In the genomic region with DNA sequence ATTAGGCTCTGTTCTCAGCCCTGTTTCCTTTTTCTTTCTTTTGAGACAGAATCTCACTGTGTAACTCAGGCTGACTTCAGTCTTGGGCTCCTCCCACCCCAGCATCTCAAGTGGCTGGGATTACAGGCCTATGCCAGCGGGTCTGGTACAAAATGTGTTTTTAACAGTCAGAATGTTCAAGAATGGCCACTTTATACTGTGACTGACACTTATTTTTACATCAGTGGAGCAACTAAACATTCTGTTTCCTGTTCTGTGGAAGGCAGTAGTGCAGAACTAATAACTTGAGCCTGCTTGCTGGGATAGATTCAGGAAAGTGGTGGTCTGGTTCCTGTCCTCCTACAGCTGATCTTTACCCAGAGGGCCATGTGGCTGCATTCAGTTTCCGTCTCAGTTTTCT, we compare ENCODE assay signal across 12 mouse cellular contexts. TPM values are rescaled to one million over a fixed set of nuclear protein-coding genes. Genes with fewer than 3 reads are reported as not detected.
DNase-seq lines count a peak whose midpoint lies in the region; ATAC-seq lines count a peak whose summit lies in the region.
"Had no signal": no experiment of that assay in that cellular context is flagged by ENCODE, and none has a peak within 500 bp of the region (broad histone marks: within the 10 kb centered on the region; RNA-seq: fewer than 3 reads in every experiment).

No protein-coding gene starts in this region.

- H3K27me3 ChIP-seq in intestine, embryonic 14.5 days (replicated peaks; ENCODE audit: control insufficient read depth, insufficient read depth, low read length), result 0 out of 2 replicates have a peak, but pooled peaks cover 3% of the 10 kb centered on the region
- H3K27me3 ChIP-seq in intestine, embryonic 15.5 days (replicated peaks), result no peaks in the 10 kb centered on the region
- H3K27me3 ChIP-seq in midbrain, embryonic 12.5 days, result peaks cover 11% of the 10 kb centered on the region; the same call in 1 of the 2 replicates
- H3K27me3 ChIP-seq in midbrain, embryonic 15.5 days (replicated peaks), result no peaks in the 10 kb centered on the region
- H3K27me3 ChIP-seq in embryonic facial prominence, embryonic 14.5 days (replicated peaks; ENCODE audit: control insufficient read depth, insufficient read depth, low read length), result no peaks in the 10 kb centered on the region; the same call in 1 of the 2 replicates
- no peaks in the 10 kb centered on the region for H3K27me3 ChIP-seq in splenic B cell, adult 2 months (ENCODE audit: control insufficient read depth, insufficient read depth, low read length, poor library complexity, severe bottlenecking)
- H3K27me3 ChIP-seq: CH12.LX had no signal

- DNase-seq in intestine, embryonic 14.5 days (ENCODE audit: low spot score), result no peak
- DNase-seq in embryonic facial prominence, embryonic 14.5 days (ENCODE audit: low spot score), result peak; percentile 36
- peak; percentile 0 for DNase-seq in splenic B cell, adult 2 months (ENCODE audit: low read depth, low spot score)
- DNase-seq in adrenal gland, postnatal 4 days (ENCODE audit: low spot score in 2 of 2), result no peak
- no peak for DNase-seq in layer of hippocampus, postnatal 36 days
- DNase-seq: cerebellum, postnatal 10 days; gastrocnemius, postnatal 14 days; retina, postnatal 1 day had no signal

- no peak overlapping the region for H3K4me3 ChIP-seq in intestine, embryonic 14.5 days (ENCODE audit: low read depth, low read length)
- H3K4me3 ChIP-seq in intestine, embryonic 15.5 days (replicated peaks), result no peak overlapping the region
- H3K4me3 ChIP-seq in midbrain, embryonic 12.5 days, result no peak overlapping the region
- H3K4me3 ChIP-seq in midbrain, embryonic 15.5 days, result no peak overlapping the region
- H3K4me3 ChIP-seq in embryonic facial prominence, embryonic 14.5 days (ENCODE audit: low read depth, low read length), result no peak overlapping the region

- no peak for ATAC-seq in intestine, embryonic 14.5 days (replicated peaks; ENCODE audit: low FRiP score, low TSS enrichment, low read depth)
- ATAC-seq in intestine, embryonic 15.5 days, result no peak
- ATAC-seq in midbrain, embryonic 12.5 days (ENCODE audit: low FRiP score, low read depth), result 0 out of 2 replicates have a peak, but pooled peaks have one; percentile 47
- ATAC-seq in midbrain, embryonic 15.5 days (replicated peaks), result no peak
- ATAC-seq in embryonic facial prominence, embryonic 14.5 days (ENCODE audit: low read depth), result no peak

- H3K4me2 ChIP-seq in intestine, embryonic 14.5 days (ENCODE audit: low read length), result no peak overlapping the region
- no peak overlapping the region for H3K4me2 ChIP-seq in intestine, embryonic 15.5 days (replicated peaks)
- no peak overlapping the region for H3K4me2 ChIP-seq in midbrain, embryonic 12.5 days (replicated peaks)
- H3K4me2 ChIP-seq in midbrain, embryonic 15.5 days, result no peak overlapping the region
- H3K4me2 ChIP-seq in embryonic facial prominence, embryonic 14.5 days (ENCODE audit: low read depth, low read length), result no peak overlapping the region

- H3K36me3 ChIP-seq in intestine, embryonic 14.5 days (ENCODE audit: control insufficient read depth, insufficient read depth, low read length), result no peaks in the 10 kb centered on the region; the same call in 1 of the 2 replicates
- no peaks in the 10 kb centered on the region for H3K36me3 ChIP-seq in intestine, embryonic 15.5 days
- peaks cover 13% of the 10 kb centered on the region; the same call in 1 of the 2 replicates for H3K36me3 ChIP-seq in midbrain, embryonic 12.5 days
- H3K36me3 ChIP-seq in midbrain, embryonic 15.5 days (replicated peaks), result no peaks in the 10 kb centered on the region
- H3K36me3 ChIP-seq in embryonic facial prominence, embryonic 14.5 days (ENCODE audit: control insufficient read depth, insufficient read depth, low read length), result no peaks in the 10 kb centered on the region
- no peaks in the 10 kb centered on the region for H3K36me3 ChIP-seq in splenic B cell, adult 2 months (ENCODE audit: control insufficient read depth, insufficient read depth, low read length, poor library complexity, severe bottlenecking)

- 24% methylated on average over 2 of the region's 2 CpGs for WGBS in intestine, embryonic 14.5 days
- WGBS in intestine, embryonic 15.5 days, result 37% methylated on average over 2 of the region's 2 CpGs
- WGBS in midbrain, embryonic 12.5 days, result 32% methylated on average over 2 of the region's 2 CpGs
- 33% methylated on average over 2 of the region's 2 CpGs for whole genome bisulfite sequencing in midbrain, embryonic 15.5 days
- WGBS in embryonic facial prominence, embryonic 14.5 days, result 37% methylated on average over 2 of the region's 2 CpGs

- H3K27ac ChIP-seq in intestine, embryonic 14.5 days (ENCODE audit: low read depth), result peak overlapping the region; percentile 59
- no peak overlapping the region for H3K27ac ChIP-seq in intestine, embryonic 15.5 days
- H3K27ac ChIP-seq in midbrain, embryonic 12.5 days (replicated peaks), result no peak overlapping the region
- H3K27ac ChIP-seq in midbrain, embryonic 15.5 days, result no peak overlapping the region
- no peak overlapping the region for H3K27ac ChIP-seq in embryonic facial prominence, embryonic 14.5 days (replicated peaks; ENCODE audit: low read depth, low read length)

- H3K9me3 ChIP-seq in intestine, embryonic 14.5 days (ENCODE audit: control insufficient read depth, low read length), result no peaks in the 10 kb centered on the region
- H3K9me3 ChIP-seq in intestine, embryonic 15.5 days, result no peaks in the 10 kb centered on the region
- H3K9me3 ChIP-seq in midbrain, embryonic 12.5 days, result no peaks in the 10 kb centered on the region
- no peaks in the 10 kb centered on the region for H3K9me3 ChIP-seq in midbrain, embryonic 15.5 days
- H3K9me3 ChIP-seq in embryonic facial prominence, embryonic 14.5 days (ENCODE audit: control insufficient read depth, low read length), result no peaks in the 10 kb centered on the region

- no peaks in the 10 kb centered on the region; the same call in 1 of the 2 replicates for H3K4me1 ChIP-seq in intestine, embryonic 14.5 days (replicated peaks; ENCODE audit: control insufficient read depth, insufficient read depth, low read length)
- 0 out of 2 replicates have a peak, but pooled peaks cover 2% of the 10 kb centered on the region for H3K4me1 ChIP-seq in intestine, embryonic 15.5 days (replicated peaks)
- H3K4me1 ChIP-seq in midbrain, embryonic 12.5 days, result no peaks in the 10 kb centered on the region
- no peaks in the 10 kb centered on the region for H3K4me1 ChIP-seq in midbrain, embryonic 15.5 days
- H3K4me1 ChIP-seq in embryonic facial prominence, embryonic 14.5 days (ENCODE audit: control insufficient read depth, insufficient read depth, low read length), result no peaks in the 10 kb centered on the region

- no peak overlapping the region for H3K9ac ChIP-seq in intestine, embryonic 14.5 days (ENCODE audit: low read length)
- H3K9ac ChIP-seq in intestine, embryonic 15.5 days, result no peak overlapping the region
- no peak overlapping the region for H3K9ac ChIP-seq in midbrain, embryonic 12.5 days (replicated peaks)
- no peak overlapping the region for H3K9ac ChIP-seq in midbrain, embryonic 15.5 days
- H3K9ac ChIP-seq in embryonic facial prominence, embryonic 14.5 days (ENCODE audit: low read depth, low read length), result no peak overlapping the region

RNA-seq across cellular contexts. Expression of a gene that starts 33.1 kb away (rescaled TPM):
- polyA plus RNA-seq in intestine, embryonic 14.5 days (2014; fragmentation: Nextera tagmentation; extraction: Ambion mirVana), result 7.7 and 8.4 TPM in 2 replicates
- 2.5 and 3.0 TPM in 2 replicates for polyA plus RNA-seq in intestine, embryonic 15.5 days (2015; fragmentation: Nextera tagmentation; extraction: Ambion mirVana)
- polyA plus RNA-seq in midbrain, embryonic 12.5 days (2016; fragmentation: Nextera tagmentation; extraction: Ambion mirVana), result 20.0 and 20.8 TPM in 2 replicates
- 6.2 and 6.6 TPM in 2 replicates for polyA plus RNA-seq in midbrain, embryonic 15.5 days (2015; fragmentation: Nextera tagmentation; extraction: Ambion mirVana)
- 4.5 and 6.2 TPM in 2 replicates for polyA plus RNA-seq in embryonic facial prominence, embryonic 14.5 days (2014; fragmentation: Nextera tagmentation; extraction: Ambion mirVana)
- 10 to 100 TPM; 33.8 to 35.1 TPM for total RNA-seq in adrenal gland, postnatal 4 days (2021)
- total RNA-seq in layer of hippocampus, postnatal 36 days (2021), result 100 to 1,000 TPM; 153 to 154 TPM

Comparison
In these comparisons a context has a peak if more than half of its experiments do, and no peak if none do; other contexts are left out.
1. DNase-seq: peak in embryonic facial prominence, embryonic 14.5 days (single experiment) and splenic B cell, adult 2 months (single experiment); none in intestine, embryonic 14.5 days (single experiment), adrenal gland, postnatal 4 days (0 of 2) and layer of hippocampus, postnatal 36 days (0 of 2).